Mouse (Mus musculus): Measurements from ENCODE around the gene Krt19. TPM values are rescaled to one million over a fixed set of nuclear protein-coding genes. Genes with fewer than 3 reads are reported as not detected.

Krt19 gene
- polyA plus RNA-seq, 1 experiment = 13.0 TPM

DNA sequence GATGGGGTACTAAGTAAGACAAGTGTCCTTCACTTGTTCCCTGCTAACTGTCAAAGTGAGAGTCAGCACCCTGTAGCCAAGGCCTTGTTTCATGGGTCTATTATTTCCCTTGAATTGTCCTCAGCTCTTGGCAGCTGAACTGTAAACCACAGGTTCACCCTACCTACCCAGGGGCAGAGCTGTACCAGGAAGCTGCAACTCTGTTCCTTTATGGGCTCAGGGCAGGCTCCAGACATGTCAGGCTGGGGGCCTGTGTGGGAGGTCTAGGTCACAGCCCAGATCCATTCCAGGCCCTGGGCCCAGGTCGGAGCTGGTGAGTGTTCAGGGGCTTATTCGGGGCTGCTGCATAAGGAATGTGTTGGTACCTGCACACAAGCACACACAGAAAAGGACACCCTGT is 9.1 kb downstream of the Krt19 start:
- TF ChIP-seq CTCF (IDR thresholded peaks at IDR 0.05; ENCODE audit: borderline replicate concordance, control insufficient read depth, extremely low read depth, insufficient read depth, low read length, poor library complexity) (no peak), POLR2A (IDR thresholded peaks at IDR 0.05; ENCODE audit: control insufficient read depth, extremely low read depth, insufficient read depth, low read length, poor library complexity) (no peak)
- Histone ChIP-seq H3K27me3 (ENCODE audit: control insufficient read depth, insufficient read depth, low read length) (no peaks in the 10 kb centered on the region; the same call in 1 of the 2 replicates), H3K4me3 (ENCODE audit: control insufficient read depth, insufficient read depth, low read length) (no peak overlapping the region), H3K27ac (ENCODE audit: control insufficient read depth, insufficient read depth, low read length) (no peak overlapping the region), H3K36me3 (ENCODE audit: control insufficient read depth, insufficient read depth, low read length) (no peaks in the 10 kb centered on the region), H3K4me1 (replicated peaks; ENCODE audit: control insufficient read depth, insufficient read depth, low read length) (no peaks in the 10 kb centered on the region)
- 79% methylated on average over 2 of the region's 2 CpGs for WGBS
- DNase-seq = no peak

DNA sequence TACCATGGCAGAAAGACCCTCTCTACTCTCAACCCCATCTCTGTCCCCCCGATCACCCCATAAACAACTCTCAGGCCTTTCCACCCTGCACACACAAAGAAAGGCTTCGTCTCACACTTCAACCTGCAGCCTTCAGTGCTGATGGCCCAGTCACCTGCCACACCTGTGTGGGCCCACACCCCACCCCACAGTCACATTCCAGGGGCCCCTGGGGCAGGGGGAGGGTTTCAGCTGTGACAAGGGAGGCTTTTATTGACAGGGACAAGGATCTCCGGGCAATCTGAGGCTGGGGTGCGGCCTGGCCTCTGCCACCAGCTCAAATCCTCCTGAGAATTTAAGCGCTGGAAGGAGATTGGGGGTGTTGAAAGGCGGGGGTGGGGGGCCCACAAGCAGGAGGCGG is 9.7 kb downstream of the Krt19 start:
- H3K4me3 ChIP-seq (ENCODE audit: control insufficient read depth, insufficient read depth, low read length) = no peak overlapping the region
- DNase-seq = no peak
- WGBS = 82% methylated on average over 7 of the region's 7 CpGs
- no peak for TF ChIP-seq POLR2A (IDR thresholded peaks at IDR 0.05; ENCODE audit: control insufficient read depth, extremely low read depth, insufficient read depth, low read length, poor library complexity)
- TF ChIP-seq CTCF (IDR thresholded peaks at IDR 0.05; ENCODE audit: borderline replicate concordance, control insufficient read depth, extremely low read depth, insufficient read depth, low read length, poor library complexity) = no peak
- no peaks in the 10 kb centered on the region; the same call in 1 of the 2 replicates for H3K27me3 ChIP-seq (ENCODE audit: control insufficient read depth, insufficient read depth, low read length)
- no peak overlapping the region for H3K27ac ChIP-seq (ENCODE audit: control insufficient read depth, insufficient read depth, low read length)
- H3K36me3 ChIP-seq (ENCODE audit: control insufficient read depth, insufficient read depth, low read length) = no peaks in the 10 kb centered on the region
- no peaks in the 10 kb centered on the region for H3K4me1 ChIP-seq (replicated peaks; ENCODE audit: control insufficient read depth, insufficient read depth, low read length)

DNA sequence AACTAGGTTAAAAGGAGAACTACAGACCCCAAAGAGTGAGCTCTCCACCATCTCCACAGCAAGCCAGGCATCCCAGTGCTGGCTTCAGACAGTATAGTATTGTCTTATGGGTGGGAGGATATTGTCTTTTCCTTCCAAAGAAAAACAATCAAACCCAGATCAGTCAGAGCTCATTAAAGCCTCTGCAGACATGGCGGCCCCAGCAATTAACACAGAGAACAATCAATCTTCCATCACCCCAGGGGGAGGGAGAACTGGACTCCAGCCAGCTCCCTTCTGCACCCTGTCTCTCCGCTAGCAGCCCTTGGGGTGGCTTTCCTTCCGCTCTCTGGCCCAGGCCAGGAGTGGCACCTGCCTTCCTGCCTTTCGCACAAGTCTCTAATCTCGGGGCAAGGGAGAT is 10.8 kb downstream of the Krt19 start:
- H3K27ac ChIP-seq (ENCODE audit: control insufficient read depth, insufficient read depth, low read length) = no peak overlapping the region

DNA sequence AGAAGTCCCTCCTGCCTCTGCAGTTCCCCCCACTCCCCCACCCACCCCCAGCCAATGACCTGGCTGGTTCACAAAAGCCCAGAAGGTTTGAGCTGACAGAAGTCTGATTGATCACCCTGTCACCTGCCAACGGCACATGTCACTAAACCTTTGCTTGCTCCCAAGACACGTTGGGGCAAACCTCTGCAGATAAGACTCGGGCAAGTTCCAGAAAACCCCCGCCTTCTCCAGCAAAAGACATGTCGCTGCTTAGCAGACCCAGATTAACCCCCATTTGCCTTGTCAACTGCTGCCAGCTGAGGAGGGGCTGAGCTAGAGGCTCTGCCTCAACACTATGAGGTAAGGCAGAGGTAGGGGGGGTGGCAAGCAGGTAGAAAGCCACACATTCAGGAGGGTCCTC is 11.9 kb downstream of the Krt19 start:
- no peaks in the 10 kb centered on the region for H3K36me3 ChIP-seq (ENCODE audit: control insufficient read depth, insufficient read depth, low read length)
- TF ChIP-seq CTCF (IDR thresholded peaks at IDR 0.05; ENCODE audit: borderline replicate concordance, control insufficient read depth, extremely low read depth, insufficient read depth, low read length, poor library complexity) (no peak), POLR2A (IDR thresholded peaks at IDR 0.05; ENCODE audit: control insufficient read depth, extremely low read depth, insufficient read depth, low read length, poor library complexity) (no peak)
- H3K27me3 ChIP-seq (ENCODE audit: control insufficient read depth, insufficient read depth, low read length) = no peaks in the 10 kb centered on the region; the same call in 1 of the 2 replicates
- DNase-seq = no peak
- 39% methylated on average over 5 of the region's 5 CpGs for WGBS
- no peaks in the 10 kb centered on the region for H3K4me1 ChIP-seq (replicated peaks; ENCODE audit: control insufficient read depth, insufficient read depth, low read length)
- no peak overlapping the region for H3K4me3 ChIP-seq (ENCODE audit: control insufficient read depth, insufficient read depth, low read length)
- H3K27ac ChIP-seq (ENCODE audit: control insufficient read depth, insufficient read depth, low read length) = no peak overlapping the region

More for the DNA sequence above, 10.8 kb downstream of the Krt19 start:
- WGBS = 77% methylated on average over 5 of the region's 5 CpGs
- Histone ChIP-seq H3K4me3 (ENCODE audit: control insufficient read depth, insufficient read depth, low read length) (no peak overlapping the region), H3K27me3 (ENCODE audit: control insufficient read depth, insufficient read depth, low read length) (no peaks in the 10 kb centered on the region; the same call in 1 of the 2 replicates), H3K36me3 (ENCODE audit: control insufficient read depth, insufficient read depth, low read length) (no peaks in the 10 kb centered on the region), H3K4me1 (replicated peaks; ENCODE audit: control insufficient read depth, insufficient read depth, low read length) (no peaks in the 10 kb centered on the region)
- DNase-seq = no peak
- TF ChIP-seq CTCF (IDR thresholded peaks at IDR 0.05; ENCODE audit: borderline replicate concordance, control insufficient read depth, extremely low read depth, insufficient read depth, low read length, poor library complexity) (no peak), POLR2A (IDR thresholded peaks at IDR 0.05; ENCODE audit: control insufficient read depth, extremely low read depth, insufficient read depth, low read length, poor library complexity) (no peak)

DNA sequence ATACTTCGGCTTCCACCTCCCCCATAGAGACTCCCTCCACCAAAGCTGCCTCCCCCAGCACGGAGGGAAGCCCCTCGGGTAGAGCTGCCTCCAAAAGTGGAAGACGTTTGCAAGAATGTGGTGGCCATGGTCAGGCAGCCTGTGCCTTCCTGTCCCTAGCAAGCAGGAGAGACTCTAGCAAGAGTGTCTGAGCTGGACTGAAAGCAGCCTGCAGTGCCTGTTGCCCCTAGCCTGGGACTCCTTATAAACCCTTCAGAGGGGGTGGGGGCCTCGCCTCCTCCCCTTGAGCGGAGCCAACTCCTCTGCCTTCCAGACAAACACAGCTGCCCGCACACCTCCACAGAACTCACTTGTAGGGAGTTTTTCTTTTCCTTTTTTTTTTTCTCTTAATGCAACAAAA is 12.7 kb downstream of the Krt19 start, which contains the start of gene Krt15:
Krt15 (minus strand) TSS at position 198 of the 400 bp plus-strand sequence.
- H3K36me3 ChIP-seq (ENCODE audit: control insufficient read depth, insufficient read depth, low read length) = no peaks in the 10 kb centered on the region
- TF ChIP-seq CTCF (IDR thresholded peaks at IDR 0.05; ENCODE audit: borderline replicate concordance, control insufficient read depth, extremely low read depth, insufficient read depth, low read length, poor library complexity) = no peak
- no peak for TF ChIP-seq POLR2A (IDR thresholded peaks at IDR 0.05; ENCODE audit: control insufficient read depth, extremely low read depth, insufficient read depth, low read length, poor library complexity)
- 76% methylated on average over 7 of the region's 7 CpGs for WGBS
- H3K4me3 ChIP-seq (ENCODE audit: control insufficient read depth, insufficient read depth, low read length) = no peak within 1 kb of the TSS
- no peak within 1 kb of the TSS for H3K27ac ChIP-seq (ENCODE audit: control insufficient read depth, insufficient read depth, low read length)
- no peak for DNase-seq
- H3K27me3 ChIP-seq (ENCODE audit: control insufficient read depth, insufficient read depth, low read length) = no peaks in the 10 kb centered on the region
- H3K4me1 ChIP-seq (replicated peaks; ENCODE audit: control insufficient read depth, insufficient read depth, low read length) = no peaks in the 10 kb centered on the region

DNA sequence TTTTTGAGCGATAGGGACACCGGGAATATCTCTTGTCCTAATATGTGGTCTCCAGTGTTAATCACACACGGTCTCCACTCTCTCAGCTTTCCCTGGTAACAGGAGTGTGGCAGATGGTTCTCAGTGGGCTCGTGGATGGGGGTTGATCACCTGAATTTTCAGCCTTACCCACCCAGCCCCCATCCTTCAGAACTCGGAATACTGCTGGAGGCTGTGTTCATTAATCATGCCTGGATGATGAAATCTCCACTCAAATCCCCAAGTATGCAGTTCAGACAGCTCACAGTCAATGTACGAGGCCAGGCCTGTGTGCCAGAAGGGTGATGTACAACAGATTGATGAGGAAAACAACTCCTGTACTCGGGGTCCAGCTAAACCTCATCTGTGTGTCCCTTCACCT is 23.6 kb downstream of the Krt19 start:
- no peak overlapping the region for H3K27ac ChIP-seq (ENCODE audit: control insufficient read depth, insufficient read depth, low read length)
- H3K4me1 ChIP-seq (replicated peaks; ENCODE audit: control insufficient read depth, insufficient read depth, low read length) = no peaks in the 10 kb centered on the region
- no peak for TF ChIP-seq CTCF (IDR thresholded peaks at IDR 0.05; ENCODE audit: borderline replicate concordance, control insufficient read depth, extremely low read depth, insufficient read depth, low read length, poor library complexity)
- no peak for TF ChIP-seq POLR2A (IDR thresholded peaks at IDR 0.05; ENCODE audit: control insufficient read depth, extremely low read depth, insufficient read depth, low read length, poor library complexity)
- H3K36me3 ChIP-seq (ENCODE audit: control insufficient read depth, insufficient read depth, low read length) = no peaks in the 10 kb centered on the region
- H3K4me3 ChIP-seq (ENCODE audit: control insufficient read depth, insufficient read depth, low read length) = no peak overlapping the region
- H3K27me3 ChIP-seq (ENCODE audit: control insufficient read depth, insufficient read depth, low read length) = no peaks in the 10 kb centered on the region
- DNase-seq = no peak
- WGBS = 89% methylated on average over 7 of the region's 7 CpGs

GRCm38 (mm10) chr11:100121466-100121865 is 27.0 kb downstream of the Krt19 start, which contains the start of gene Krt13:
TSS of gene Krt13 (minus strand) at chr11:100121566.
- DNase-seq = no peak

More at GRCm38 (mm10) chr11:100121466-100121865, 27.0 kb downstream of the Krt19 start, which contains the start of gene Krt13:
- Histone ChIP-seq H3K36me3 (ENCODE audit: control insufficient read depth, insufficient read depth, low read length) (no peaks in the 10 kb centered on the region), H3K4me1 (replicated peaks; ENCODE audit: control insufficient read depth, insufficient read depth, low read length) (no peaks in the 10 kb centered on the region), H3K27ac (ENCODE audit: control insufficient read depth, insufficient read depth, low read length) (no peak within 1 kb of the TSS), H3K4me3 (ENCODE audit: control insufficient read depth, insufficient read depth, low read length) (no peak within 1 kb of the TSS), H3K27me3 (ENCODE audit: control insufficient read depth, insufficient read depth, low read length) (no peaks in the 10 kb centered on the region)
- TF ChIP-seq POLR2A (IDR thresholded peaks at IDR 0.05; ENCODE audit: control insufficient read depth, extremely low read depth, insufficient read depth, low read length, poor library complexity) (no peak), CTCF (IDR thresholded peaks at IDR 0.05; ENCODE audit: borderline replicate concordance, control insufficient read depth, extremely low read depth, insufficient read depth, low read length, poor library complexity) (no peak)
- WGBS = 70% methylated on average over 3 of the region's 3 CpGs

Measured in thymus, adult 2 months (tissue).